Mouse (Mus musculus): ENCODE results near the gene Fez2. TPM values are rescaled to one million over a fixed set of nuclear protein-coding genes. Genes with fewer than 3 reads are reported as not detected.

Fez2 gene
- polyA plus RNA-seq, 1 experiment, result 31.7 TPM

DNA sequence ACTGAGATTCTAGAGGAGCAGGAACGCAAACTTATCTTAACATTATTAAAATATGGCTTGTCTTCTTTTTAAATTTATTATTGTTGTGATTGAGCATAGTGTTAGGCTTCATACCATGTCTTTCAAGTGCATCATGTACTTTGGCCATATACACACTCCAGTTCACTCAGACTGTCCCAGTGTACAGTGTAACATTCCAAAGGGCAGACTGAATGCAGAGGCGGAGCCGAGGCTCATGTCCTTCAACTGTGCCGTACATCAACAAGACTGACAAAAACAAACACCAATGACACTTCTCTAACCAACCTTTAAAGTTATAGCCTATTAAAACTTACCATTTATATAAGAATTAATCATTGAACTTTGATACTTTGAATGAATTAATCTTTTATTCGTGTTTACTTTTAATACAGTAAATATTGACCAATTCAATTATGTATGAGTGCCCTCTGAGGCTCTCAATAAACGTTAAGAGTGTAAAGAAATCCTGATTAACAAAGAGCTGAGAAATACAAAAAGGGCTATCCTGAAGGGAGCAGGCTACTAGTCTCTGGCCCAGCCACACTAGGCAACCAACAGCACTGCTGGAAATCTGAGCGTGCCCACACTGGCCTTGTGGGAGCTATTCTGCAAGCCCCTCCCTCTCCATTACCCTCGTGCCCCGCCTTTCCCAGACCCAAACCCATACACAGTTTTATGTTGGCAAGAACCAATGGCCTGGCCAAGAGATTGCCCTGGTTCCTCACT, 29.7 kb downstream of the Fez2 start:
- H3K4me3 ChIP-seq (ENCODE audit: low read depth, low read length), result no peak overlapping the region
- peaks cover 26% of the 10 kb centered on the region for H3K36me3 ChIP-seq (ENCODE audit: control insufficient read depth, insufficient read depth, low read length)
- peak overlapping the region; percentile 28; the same call in 1 of the 2 replicates for H3K27ac ChIP-seq (ENCODE audit: insufficient read depth, low read depth, low read length)
- TF ChIP-seq POLR2A (IDR thresholded peaks at IDR 0.05; ENCODE audit: low read depth, low read length) (no peak), CTCF (IDR thresholded peaks at IDR 0.05; ENCODE audit: extremely low read depth, insufficient read length, insufficient replicate concordance, low read depth, low read length) (no peak)
- WGBS, result 37% methylated on average over 9 of the region's 9 CpGs
- H3K4me1 ChIP-seq (ENCODE audit: control insufficient read depth, insufficient read depth, insufficient read length, low read length), result peaks cover 6% of the 10 kb centered on the region; the same call in 1 of the 2 replicates
- H3K27me3 ChIP-seq (ENCODE audit: control insufficient read depth, insufficient read depth, low read length), result no peaks in the 10 kb centered on the region

GRCm38 (mm10) chr17:78387665-78388064, 30.3 kb downstream of the Fez2 start:
- peaks cover 29% of the 10 kb centered on the region for H3K36me3 ChIP-seq (ENCODE audit: control insufficient read depth, insufficient read depth, low read length)
- H3K27me3 ChIP-seq (ENCODE audit: control insufficient read depth, insufficient read depth, low read length), result no peaks in the 10 kb centered on the region
- TF ChIP-seq POLR2A (IDR thresholded peaks at IDR 0.05; ENCODE audit: low read depth, low read length), result no peak
- WGBS, result 50% methylated on average over 9 of the region's 9 CpGs
- no peak overlapping the region for H3K4me3 ChIP-seq (ENCODE audit: low read depth, low read length)
- peaks cover 6% of the 10 kb centered on the region; the same call in 1 of the 2 replicates for H3K4me1 ChIP-seq (ENCODE audit: control insufficient read depth, insufficient read depth, insufficient read length, low read length)
- H3K27ac ChIP-seq (ENCODE audit: insufficient read depth, low read depth, low read length), result peak overlapping the region; percentile 28; the same call in 1 of the 2 replicates

- no peak overlapping the region for H3K27ac ChIP-seq (ENCODE audit: insufficient read depth, low read depth, low read length)
- H3K36me3 ChIP-seq (ENCODE audit: control insufficient read depth, insufficient read depth, low read length), result peaks cover 51% of the 10 kb centered on the region
- H3K27me3 ChIP-seq (ENCODE audit: control insufficient read depth, insufficient read depth, low read length), result no peaks in the 10 kb centered on the region
- 76% methylated on average over 3 of the region's 3 CpGs for WGBS
- no peak for TF ChIP-seq POLR2A (IDR thresholded peaks at IDR 0.05; ENCODE audit: low read depth, low read length)
- no peak for TF ChIP-seq CTCF (IDR thresholded peaks at IDR 0.05; ENCODE audit: extremely low read depth, insufficient read length, insufficient replicate concordance, low read depth, low read length)
- H3K4me1 ChIP-seq (ENCODE audit: control insufficient read depth, insufficient read depth, insufficient read length, low read length), result no peaks in the 10 kb centered on the region
- no peak overlapping the region for H3K4me3 ChIP-seq (ENCODE audit: low read depth, low read length)
Measured at GRCm38 (mm10) chr17:78382321-78382720, 35.6 kb downstream of the Fez2 start.

DNA sequence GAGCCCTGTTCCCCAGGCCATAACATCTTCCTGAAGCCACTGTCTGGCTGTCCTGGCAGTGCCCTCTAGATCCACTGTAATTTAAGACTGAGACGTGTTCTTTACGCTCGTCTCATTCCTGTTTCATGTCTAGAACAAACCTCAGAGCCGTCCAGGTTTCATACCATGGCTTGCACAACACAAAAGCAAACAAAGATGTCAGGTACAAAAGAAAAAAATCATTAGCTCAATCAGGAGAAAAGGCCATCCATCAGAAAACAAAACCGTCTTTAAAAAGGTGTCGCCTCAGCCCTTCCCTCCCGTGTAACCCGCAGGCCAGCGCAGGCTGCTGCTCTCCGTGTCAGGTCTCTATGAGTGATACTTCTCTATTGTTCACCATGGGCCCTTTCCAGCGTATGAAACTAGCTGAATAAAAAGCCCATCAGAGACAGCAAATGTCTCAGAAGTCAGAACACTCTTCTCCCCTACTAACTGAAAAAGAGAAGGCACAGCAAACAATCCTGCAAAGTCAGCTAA, 38.2 kb downstream of the Fez2 start:
- H3K4me1 ChIP-seq (ENCODE audit: control insufficient read depth, insufficient read depth, insufficient read length, low read length), result no peaks in the 10 kb centered on the region
- H3K27ac ChIP-seq (ENCODE audit: insufficient read depth, low read depth, low read length), result no peak overlapping the region
- 84% methylated on average over 11 of the region's 11 CpGs for WGBS
- peaks cover 49% of the 10 kb centered on the region for H3K36me3 ChIP-seq (ENCODE audit: control insufficient read depth, insufficient read depth, low read length)
- TF ChIP-seq POLR2A (IDR thresholded peaks at IDR 0.05; ENCODE audit: low read depth, low read length), result no peak
- TF ChIP-seq CTCF (IDR thresholded peaks at IDR 0.05; ENCODE audit: extremely low read depth, insufficient read length, insufficient replicate concordance, low read depth, low read length), result no peak
- no peaks in the 10 kb centered on the region for H3K27me3 ChIP-seq (ENCODE audit: control insufficient read depth, insufficient read depth, low read length)
- H3K4me3 ChIP-seq (ENCODE audit: low read depth, low read length), result no peak overlapping the region

GRCm38 (mm10) chr17:78379079-78379729, 38.7 kb downstream of the Fez2 start:
- 75% methylated on average over 8 of the region's 8 CpGs for WGBS
- no peak overlapping the region for H3K27ac ChIP-seq (ENCODE audit: insufficient read depth, low read depth, low read length)
- no peaks in the 10 kb centered on the region for H3K4me1 ChIP-seq (ENCODE audit: control insufficient read depth, insufficient read depth, insufficient read length, low read length)
- H3K36me3 ChIP-seq (ENCODE audit: control insufficient read depth, insufficient read depth, low read length), result peaks cover 48% of the 10 kb centered on the region
- H3K27me3 ChIP-seq (ENCODE audit: control insufficient read depth, insufficient read depth, low read length), result no peaks in the 10 kb centered on the region
- no peak overlapping the region for H3K4me3 ChIP-seq (ENCODE audit: low read depth, low read length)
- TF ChIP-seq CTCF (IDR thresholded peaks at IDR 0.05; ENCODE audit: extremely low read depth, insufficient read length, insufficient replicate concordance, low read depth, low read length) (no peak), POLR2A (IDR thresholded peaks at IDR 0.05; ENCODE audit: low read depth, low read length) (no peak)

- no peak for TF ChIP-seq POLR2A (IDR thresholded peaks at IDR 0.05; ENCODE audit: low read depth, low read length)
- no peak for TF ChIP-seq CTCF (IDR thresholded peaks at IDR 0.05; ENCODE audit: extremely low read depth, insufficient read length, insufficient replicate concordance, low read depth, low read length)
- H3K27ac ChIP-seq (ENCODE audit: insufficient read depth, low read depth, low read length), result no peak overlapping the region
- 73% methylated on average over 8 of the region's 8 CpGs for WGBS
Measured at GRCm38 (mm10) chr17:78376587-78376986, 41.4 kb downstream of the Fez2 start.

GRCm38 (mm10) chr17:78374756-78375155, 43.2 kb downstream of the Fez2 start:
- 86% methylated on average over 10 of the region's 10 CpGs for WGBS
- no peaks in the 10 kb centered on the region for H3K27me3 ChIP-seq (ENCODE audit: control insufficient read depth, insufficient read depth, low read length)
- H3K36me3 ChIP-seq (ENCODE audit: control insufficient read depth, insufficient read depth, low read length), result peaks cover 31% of the 10 kb centered on the region
- H3K27ac ChIP-seq (ENCODE audit: insufficient read depth, low read depth, low read length), result no peak overlapping the region
- TF ChIP-seq POLR2A (IDR thresholded peaks at IDR 0.05; ENCODE audit: low read depth, low read length), result no peak
- TF ChIP-seq CTCF (IDR thresholded peaks at IDR 0.05; ENCODE audit: extremely low read depth, insufficient read length, insufficient replicate concordance, low read depth, low read length), result no peak
- no peaks in the 10 kb centered on the region for H3K4me1 ChIP-seq (ENCODE audit: control insufficient read depth, insufficient read depth, insufficient read length, low read length)
- H3K4me3 ChIP-seq (ENCODE audit: low read depth, low read length), result no peak overlapping the region

More at GRCm38 (mm10) chr17:78376587-78376986, 41.4 kb downstream of the Fez2 start:
- Histone ChIP-seq H3K4me1 (ENCODE audit: control insufficient read depth, insufficient read depth, insufficient read length, low read length) (no peaks in the 10 kb centered on the region), H3K4me3 (ENCODE audit: low read depth, low read length) (no peak overlapping the region), H3K36me3 (ENCODE audit: control insufficient read depth, insufficient read depth, low read length) (peaks cover 38% of the 10 kb centered on the region), H3K27me3 (ENCODE audit: control insufficient read depth, insufficient read depth, low read length) (no peaks in the 10 kb centered on the region)
